Mouse (Mus musculus) midbrain, embryonic 12.5 days (tissue): ENCODE results near the gene Shisa9. TPM values are rescaled to one million over a fixed set of nuclear protein-coding genes. Genes with fewer than 3 reads are reported as not detected.

Source experiments
- ATAC-seq: fragments of 200-750 bp; cut with Nextera tagmentation; 2 replicates; pipeline ENCODE4 v1.8.0; 2017; ENCODE audit warnings: low read depth, moderate TSS enrichment, moderate library complexity; ENCODE audit not compliant: low FRiP score
- H3K27ac ChIP-seq: fragments of 300-500 bp; sonication (generic); replicated peaks from 2 replicates; pipeline ENCODE4 v1.5.1; 2016; ENCODE audit warnings: mild to moderate bottlenecking
- H3K27me3 ChIP-seq: fragments of 300-500 bp; sonication (generic); 2 replicates; pipeline ENCODE4 v1.6.1; 2016; ENCODE audit warnings: mild to moderate bottlenecking
- H3K36me3 ChIP-seq: fragments of 300-500 bp; sonication (generic); 2 replicates; pipeline ENCODE4 v1.6.1; 2016
- H3K4me1 ChIP-seq: fragments of 300-500 bp; sonication (generic); 2 replicates; pipeline ENCODE4 v1.6.1; 2016
- H3K4me2 ChIP-seq: fragments of 300-500 bp; sonication (generic); replicated peaks from 2 replicates; pipeline ENCODE4 v1.6.1; 2016; ENCODE audit warnings: mild to moderate bottlenecking, moderate library complexity
- H3K4me3 ChIP-seq: fragments of 300-500 bp; sonication (generic); 2 replicates; pipeline ENCODE4 v1.5.1; 2016; ENCODE audit warnings: mild to moderate bottlenecking
- H3K9ac ChIP-seq: fragments of 300-500 bp; sonication (generic); replicated peaks from 2 replicates; pipeline ENCODE4 v1.6.1; 2016; ENCODE audit warnings: mild to moderate bottlenecking, moderate library complexity
- H3K9me3 ChIP-seq: fragments of 300-500 bp; sonication (generic); 2 replicates; pipeline ENCODE4 v1.6.1; 2016; ENCODE audit warnings: mild to moderate bottlenecking
- WGBS: fragments of 180-500 bp; shearing (Covaris S2); methylation state at CpG from one replicate; pipeline ENCODE4 v1.1.7; 2016; 5-methylcytosine and 5-hydroxymethylcytosine counted together
- polyA plus RNA-seq: library from polyadenylated mRNA; unstranded; fragments of >200 nt; fragmentation: Nextera tagmentation; extraction: Ambion mirVana; gene quantifications from 2 replicates; pipeline ENCODE4 v1.2.1, GENCODE M21; 2016

The Shisa9 gene
- polyA plus RNA-seq, 1 experiment from 2014 or later, result 1.8 TPM

- no peak for ATAC-seq
- Histone ChIP-seq H3K4me2 (no peak overlapping the region), H3K36me3 (no peaks in the 10 kb centered on the region)
Measured at GRCm38 (mm10) chr16:12129782-12130181, 145.9 kb downstream of the Shisa9 start.

GRCm38 (mm10) chr16:12146666-12147065, 162.8 kb downstream of the Shisa9 start:
- H3K9me3 ChIP-seq, result no peaks in the 10 kb centered on the region
- H3K27ac ChIP-seq, result no peak overlapping the region
- no peak overlapping the region for H3K4me3 ChIP-seq
- H3K36me3 ChIP-seq, result no peaks in the 10 kb centered on the region
- ATAC-seq, result no peak
- no peaks in the 10 kb centered on the region for H3K4me1 ChIP-seq
- H3K4me2 ChIP-seq, result no peak overlapping the region
- H3K9ac ChIP-seq, result no peak overlapping the region
- no peaks in the 10 kb centered on the region for H3K27me3 ChIP-seq

More at GRCm38 (mm10) chr16:12129782-12130181, 145.9 kb downstream of the Shisa9 start:
- 93% methylated on average over 3 of the region's 3 CpGs for WGBS
- no peaks in the 10 kb centered on the region for H3K27me3 ChIP-seq
- H3K4me1 ChIP-seq, result no peaks in the 10 kb centered on the region
- H3K9ac ChIP-seq, result no peak overlapping the region
- no peak overlapping the region for H3K27ac ChIP-seq
- no peak overlapping the region for H3K4me3 ChIP-seq
- H3K9me3 ChIP-seq, result no peaks in the 10 kb centered on the region

- no peak overlapping the region for H3K4me2 ChIP-seq
- H3K9me3 ChIP-seq, result no peaks in the 10 kb centered on the region
- no peaks in the 10 kb centered on the region for H3K36me3 ChIP-seq
- WGBS, result 73% methylated on average over 4 of the region's 4 CpGs
- ATAC-seq, result no peak
- H3K4me3 ChIP-seq, result no peak overlapping the region
- no peaks in the 10 kb centered on the region for H3K4me1 ChIP-seq
- H3K9ac ChIP-seq, result no peak overlapping the region
- H3K27ac ChIP-seq, result no peak overlapping the region
- H3K27me3 ChIP-seq, result no peaks in the 10 kb centered on the region
Measured at GRCm38 (mm10) chr16:12151986-12152385, 168.1 kb downstream of the Shisa9 start.

- 81% methylated on average over 2 of the region's 2 CpGs for WGBS
- H3K4me2 ChIP-seq, result no peak overlapping the region
- no peak for ATAC-seq
Measured at GRCm38 (mm10) chr16:12154476-12154875, 170.6 kb downstream of the Shisa9 start.

GRCm38 (mm10) chr16:12173482-12174041, 189.6 kb downstream of the Shisa9 start:
- no peaks in the 10 kb centered on the region for H3K36me3 ChIP-seq
- H3K4me1 ChIP-seq, result no peaks in the 10 kb centered on the region
- 90% methylated on average over 1 of the region's 1 CpGs for whole genome bisulfite sequencing
- H3K27ac ChIP-seq, result no peak overlapping the region
- H3K27me3 ChIP-seq, result no peaks in the 10 kb centered on the region
- no peak overlapping the region for H3K4me3 ChIP-seq
- ATAC-seq, result no peak
- no peak overlapping the region for H3K9ac ChIP-seq
- H3K9me3 ChIP-seq, result no peaks in the 10 kb centered on the region
- H3K4me2 ChIP-seq, result no peak overlapping the region

More at GRCm38 (mm10) chr16:12154476-12154875, 170.6 kb downstream of the Shisa9 start:
- Histone ChIP-seq H3K9ac (no peak overlapping the region), H3K36me3 (no peaks in the 10 kb centered on the region), H3K4me3 (no peak overlapping the region), H3K27me3 (no peaks in the 10 kb centered on the region), H3K9me3 (no peaks in the 10 kb centered on the region), H3K4me1 (no peaks in the 10 kb centered on the region), H3K27ac (no peak overlapping the region)

- Histone ChIP-seq H3K4me3 (no peak overlapping the region), H3K9ac (no peak overlapping the region), H3K27me3 (no peaks in the 10 kb centered on the region), H3K9me3 (no peaks in the 10 kb centered on the region), H3K4me1 (no peaks in the 10 kb centered on the region), H3K36me3 (no peaks in the 10 kb centered on the region), H3K4me2 (no peak overlapping the region), H3K27ac (no peak overlapping the region)
- WGBS, result 86% methylated on average over 2 of the region's 2 CpGs
- no peak for ATAC-seq
Measured at GRCm38 (mm10) chr16:12178031-12178430, 194.1 kb downstream of the Shisa9 start.

GRCm38 (mm10) chr16:12189739-12190138, 205.8 kb downstream of the Shisa9 start:
- no peak overlapping the region for H3K9ac ChIP-seq
- H3K4me3 ChIP-seq, result no peak overlapping the region
- no peaks in the 10 kb centered on the region for H3K9me3 ChIP-seq
- no peak overlapping the region for H3K27ac ChIP-seq
- H3K27me3 ChIP-seq, result no peaks in the 10 kb centered on the region
- no peak overlapping the region for H3K4me2 ChIP-seq
- 79% methylated on average over 2 of the region's 2 CpGs for WGBS
- no peaks in the 10 kb centered on the region for H3K4me1 ChIP-seq
- ATAC-seq, result no peak
- no peaks in the 10 kb centered on the region for H3K36me3 ChIP-seq

- Histone ChIP-seq H3K27ac (no peak overlapping the region), H3K4me1 (no peaks in the 10 kb centered on the region), H3K4me3 (no peak overlapping the region), H3K9ac (no peak overlapping the region), H3K4me2 (no peak overlapping the region), H3K27me3 (no peaks in the 10 kb centered on the region), H3K9me3 (no peaks in the 10 kb centered on the region), H3K36me3 (no peaks in the 10 kb centered on the region)
- 97% methylated on average over 4 of the region's 4 CpGs for WGBS
- no peak for ATAC-seq
Measured at GRCm38 (mm10) chr16:12196841-12197240, 212.9 kb downstream of the Shisa9 start.

GRCm38 (mm10) chr16:12197611-12198010, 213.7 kb downstream of the Shisa9 start:
- Histone ChIP-seq H3K4me3 (no peak overlapping the region), H3K4me1 (no peaks in the 10 kb centered on the region), H3K27ac (no peak overlapping the region), H3K9me3 (no peaks in the 10 kb centered on the region), H3K27me3 (no peaks in the 10 kb centered on the region), H3K4me2 (no peak overlapping the region), H3K9ac (no peak overlapping the region), H3K36me3 (no peaks in the 10 kb centered on the region)
- no peak for ATAC-seq
- 59% methylated on average over 5 of the region's 5 CpGs for WGBS

GRCm38 (mm10) chr16:12201216-12201615, 217.3 kb downstream of the Shisa9 start:
- Histone ChIP-seq H3K9ac (no peak overlapping the region), H3K36me3 (no peaks in the 10 kb centered on the region), H3K27ac (no peak overlapping the region), H3K27me3 (no peaks in the 10 kb centered on the region), H3K9me3 (no peaks in the 10 kb centered on the region), H3K4me3 (no peak overlapping the region), H3K4me2 (no peak overlapping the region), H3K4me1 (no peaks in the 10 kb centered on the region)
- no peak for ATAC-seq
- WGBS, result 33% methylated on average over 3 of the region's 3 CpGs

GRCm38 (mm10) chr16:12202151-12202550, 218.2 kb downstream of the Shisa9 start:
- Histone ChIP-seq H3K4me2 (no peak overlapping the region), H3K4me1 (no peaks in the 10 kb centered on the region), H3K27me3 (no peaks in the 10 kb centered on the region), H3K27ac (no peak overlapping the region), H3K4me3 (no peak overlapping the region), H3K9me3 (no peaks in the 10 kb centered on the region), H3K36me3 (no peaks in the 10 kb centered on the region), H3K9ac (no peak overlapping the region)
- 63% methylated on average over 3 of the region's 3 CpGs for WGBS
- no peak for ATAC-seq

GRCm38 (mm10) chr16:12203055-12203454, 219.1 kb downstream of the Shisa9 start:
- no peak overlapping the region for H3K27ac ChIP-seq
- 80% methylated on average over 2 of the region's 2 CpGs for WGBS
- no peak overlapping the region for H3K4me2 ChIP-seq
- H3K4me3 ChIP-seq, result no peak overlapping the region
- no peaks in the 10 kb centered on the region for H3K4me1 ChIP-seq
- ATAC-seq, result no peak
- no peaks in the 10 kb centered on the region for H3K27me3 ChIP-seq
- no peaks in the 10 kb centered on the region for H3K36me3 ChIP-seq
- no peaks in the 10 kb centered on the region for H3K9me3 ChIP-seq
- H3K9ac ChIP-seq, result no peak overlapping the region

- 89% methylated on average over 2 of the region's 2 CpGs for WGBS
- H3K27me3 ChIP-seq, result no peaks in the 10 kb centered on the region
- no peaks in the 10 kb centered on the region for H3K4me1 ChIP-seq
- no peak overlapping the region for H3K4me2 ChIP-seq
- ATAC-seq, result no peak
- H3K9me3 ChIP-seq, result no peaks in the 10 kb centered on the region
- no peak overlapping the region for H3K4me3 ChIP-seq
- H3K36me3 ChIP-seq, result no peaks in the 10 kb centered on the region
- no peak overlapping the region for H3K27ac ChIP-seq
- no peak overlapping the region for H3K9ac ChIP-seq
Measured at GRCm38 (mm10) chr16:12204423-12204822, 220.5 kb downstream of the Shisa9 start.
